Mouse (Mus musculus) adrenal gland, adult 8-10 months (tissue): ENCODE measurements around the gene Limk2. TPM values are rescaled to one million over a fixed set of nuclear protein-coding genes. Genes with fewer than 3 reads are reported as not detected.

Experiments
- DNase-seq: peaks from one replicate; pipeline ENCODE4 v3.0.0; 2022
- total RNA-seq, 4 experiments: library from RNA; stranded (reverse); gene quantifications; 2 replicates each; pipeline ENCODE4 v1.2.4; 2022

Gene Limk2
- total RNA-seq, 4 experiments from 2014 or later = 19.4 to 36.8 (median 32.2) TPM

DNA sequence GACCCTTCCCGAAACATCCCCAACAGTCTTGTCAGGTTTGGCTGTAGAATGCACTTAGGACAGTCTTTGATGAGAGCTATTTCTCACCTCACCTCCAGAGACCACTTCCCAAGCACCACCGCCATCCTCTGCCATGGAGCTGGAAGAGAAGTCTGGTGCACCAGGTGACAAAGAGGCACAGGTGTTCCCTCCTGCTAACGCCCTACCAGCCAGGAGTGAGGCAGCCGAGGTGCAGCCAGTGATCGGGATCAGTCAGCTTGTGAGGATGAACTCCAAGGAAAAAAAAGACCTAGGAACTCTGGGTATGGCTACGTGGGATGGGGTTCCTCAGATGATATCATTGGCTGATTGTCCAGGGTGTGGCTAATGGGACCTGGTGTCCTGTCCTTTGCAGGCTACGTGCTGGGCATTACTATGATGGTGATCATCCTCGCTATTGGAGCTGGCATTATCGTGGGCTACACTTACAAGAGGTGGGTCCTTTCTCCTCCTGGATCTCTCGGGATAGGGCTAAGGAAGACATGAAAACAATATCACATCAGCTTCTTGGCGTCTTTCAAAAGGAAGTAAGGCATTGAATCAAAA lies 75.8 kb downstream of the Limk2 start:
- no peak for DNase-seq

DNA sequence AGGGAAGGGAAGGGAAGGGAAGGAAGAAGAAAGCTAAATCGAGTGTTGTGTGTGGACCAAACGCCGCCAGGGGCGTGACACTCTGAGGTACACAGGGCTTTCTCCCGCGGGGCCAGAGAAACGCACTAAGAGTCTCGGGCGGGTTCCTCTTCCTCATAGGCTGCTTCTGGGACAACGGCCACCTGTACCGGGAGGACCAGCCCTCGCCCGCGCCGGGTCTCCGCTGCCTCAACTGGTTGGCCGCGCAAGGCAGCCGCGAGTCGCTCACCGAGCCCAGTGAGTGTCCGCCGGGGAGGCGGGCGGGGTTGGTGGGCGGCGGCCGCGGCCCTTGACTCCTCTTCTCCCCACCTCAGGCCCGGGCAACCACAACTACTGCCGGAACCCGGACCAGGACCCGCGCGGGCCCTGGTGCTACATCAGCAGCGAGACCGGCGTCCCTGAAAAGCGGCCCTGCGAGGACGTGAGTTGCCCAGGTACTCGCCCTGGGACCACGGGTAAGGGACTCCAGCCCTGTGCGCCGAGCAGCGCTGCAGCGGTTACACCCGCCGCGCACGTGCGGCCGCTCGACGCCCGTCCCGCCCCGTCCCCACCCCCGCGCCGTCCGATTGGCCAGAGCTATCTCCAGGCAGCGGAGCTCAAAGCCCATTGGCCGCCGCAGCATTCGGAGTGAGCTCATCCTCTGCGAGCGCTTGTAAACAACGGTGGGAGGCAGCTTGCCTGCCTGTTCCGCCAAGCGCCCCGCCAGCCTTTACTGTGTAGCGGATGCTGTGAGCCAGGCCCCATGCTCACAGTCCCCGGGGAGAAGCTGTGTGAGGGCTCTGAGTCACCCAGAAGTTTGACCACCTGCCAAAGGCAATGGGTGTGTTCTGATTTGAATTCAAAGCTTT lies 77.0 kb downstream of the Limk2 start:
- peak; percentile 95 for DNase-seq

DNA sequence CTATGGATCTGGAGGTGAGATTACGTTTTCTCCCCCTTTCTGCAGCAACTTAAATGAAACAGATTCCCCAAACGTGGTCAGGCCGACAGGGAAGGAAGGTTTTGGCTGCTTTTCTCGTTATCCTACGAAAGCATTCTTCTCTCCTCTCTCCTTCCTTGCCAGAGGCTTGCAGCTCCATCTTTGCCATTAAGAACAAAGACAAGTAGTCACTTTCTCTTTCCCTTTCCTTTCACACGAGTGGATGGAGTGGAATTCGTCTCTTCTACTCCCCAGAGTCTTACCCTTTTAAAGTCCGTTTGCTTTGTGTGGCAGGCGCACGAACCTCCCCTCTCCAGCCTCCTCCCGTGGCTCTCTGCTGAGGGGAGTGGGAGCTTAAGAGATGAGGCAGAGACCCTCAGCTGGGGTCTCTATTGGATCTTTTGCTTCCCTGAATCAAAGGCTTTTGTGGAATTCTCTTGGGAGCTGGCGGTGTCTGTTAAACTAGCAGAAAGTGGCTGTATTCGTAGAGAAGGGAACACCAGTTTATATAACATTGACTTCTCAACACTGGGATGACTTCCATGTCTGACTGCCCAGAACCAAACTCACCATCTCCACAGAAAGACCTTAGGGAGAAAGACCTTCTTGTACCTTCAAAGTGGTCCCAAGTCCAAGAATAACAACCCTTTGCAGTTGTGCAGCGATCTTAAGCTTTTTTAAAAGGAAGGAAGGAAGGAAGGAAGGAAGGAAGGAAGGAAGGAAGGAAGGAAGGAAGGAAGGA lies 77.8 kb downstream of the Limk2 start:
- no peak for DNase-seq

DNA sequence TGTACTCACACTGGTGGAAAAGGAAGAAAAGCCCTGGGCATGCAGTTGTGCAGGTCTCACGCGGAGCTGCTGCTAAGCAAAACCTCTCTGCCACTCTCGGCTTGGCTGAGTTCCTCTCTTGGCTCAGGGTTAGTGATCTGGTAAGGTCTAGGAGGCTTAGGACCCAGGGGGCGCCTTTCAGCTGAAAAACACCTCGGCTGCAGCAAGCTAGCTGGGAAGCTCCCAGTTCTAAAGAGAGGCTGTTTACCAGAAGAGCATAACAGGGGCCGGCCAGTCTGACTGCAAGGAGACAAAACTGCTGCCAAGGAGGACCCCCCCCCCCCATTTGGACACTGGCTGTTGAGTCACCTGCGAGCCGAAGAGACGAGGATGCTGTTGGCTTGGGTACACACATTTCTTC lies 78.4 kb downstream of the Limk2 start:
- DNase-seq = peak; percentile 82

DNA sequence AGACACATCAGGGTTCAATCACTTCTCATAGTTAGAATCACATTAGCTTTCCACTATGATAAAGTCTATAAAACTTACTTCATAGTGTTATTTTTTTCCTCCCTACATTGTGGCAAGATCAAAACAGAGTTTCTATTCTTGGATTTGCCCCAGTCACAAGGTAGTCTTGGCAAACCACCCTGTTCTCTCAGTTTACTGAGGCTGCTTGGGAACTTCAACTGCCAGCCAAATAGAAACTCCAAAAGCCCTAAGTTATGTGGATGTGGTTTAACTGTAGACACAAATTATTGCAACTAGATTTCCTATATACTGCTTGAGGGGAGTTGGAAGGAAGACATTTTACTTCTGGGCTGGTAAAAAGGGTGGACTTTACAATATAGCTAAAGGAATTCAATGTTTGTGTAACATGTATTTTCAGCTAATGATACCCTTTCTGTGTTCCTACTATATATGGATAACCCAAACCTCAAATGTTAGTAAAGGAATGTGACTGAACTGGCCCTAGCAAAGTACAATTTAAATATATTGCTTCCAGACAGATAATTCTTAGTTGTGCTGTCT lies 79.0 kb downstream of the Limk2 start, which contains the start of gene Pik3ip1:
Gene Pik3ip1, plus strand, starts transcription at position 511 of the 561 bp plus-strand sequence.
- DNase-seq = no peak

DNA sequence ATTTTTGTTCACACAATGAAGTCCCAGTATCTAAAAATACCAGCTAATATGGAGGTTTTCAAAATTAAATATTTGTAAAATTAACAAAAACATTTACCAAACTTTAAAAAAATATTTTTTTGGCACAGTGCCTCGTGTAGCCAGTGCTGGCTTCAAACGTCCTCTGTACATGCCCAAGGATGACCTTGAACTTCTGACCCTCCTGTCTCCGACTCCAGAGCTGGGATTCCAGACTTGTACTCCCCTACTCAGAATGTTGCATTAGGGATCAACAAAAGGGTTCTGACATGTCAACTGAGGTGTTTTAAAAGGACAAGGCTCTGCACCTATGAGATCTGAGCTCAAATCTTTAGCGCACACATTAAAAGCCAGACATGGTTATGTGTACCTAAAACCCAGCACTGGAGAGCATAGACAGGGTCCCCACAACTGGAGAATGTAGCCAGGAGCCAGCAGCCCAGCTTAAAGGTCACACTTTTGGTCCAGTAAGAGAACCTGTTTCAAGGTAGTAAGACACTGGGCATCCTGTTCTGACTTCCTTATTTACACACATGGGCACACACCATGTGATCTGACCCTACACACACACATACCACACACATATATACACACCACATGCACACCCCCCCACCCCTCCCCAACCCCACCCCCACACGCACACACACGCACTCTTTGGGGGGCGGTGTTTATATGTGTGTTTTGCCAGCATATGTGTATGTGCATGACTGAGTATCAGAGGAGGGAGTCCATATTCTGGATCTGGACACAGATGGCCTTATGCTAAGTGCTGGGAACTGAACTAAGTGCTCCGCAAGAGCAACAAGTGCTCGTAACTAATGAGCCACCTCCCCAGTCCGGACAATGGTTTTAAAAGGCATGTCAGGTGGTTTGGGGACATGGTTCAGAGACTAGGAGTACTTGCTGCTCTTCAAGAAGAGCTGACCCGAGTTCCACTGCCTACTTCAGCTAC lies 79.9 kb downstream of the Limk2 start:
- no peak for DNase-seq

DNA sequence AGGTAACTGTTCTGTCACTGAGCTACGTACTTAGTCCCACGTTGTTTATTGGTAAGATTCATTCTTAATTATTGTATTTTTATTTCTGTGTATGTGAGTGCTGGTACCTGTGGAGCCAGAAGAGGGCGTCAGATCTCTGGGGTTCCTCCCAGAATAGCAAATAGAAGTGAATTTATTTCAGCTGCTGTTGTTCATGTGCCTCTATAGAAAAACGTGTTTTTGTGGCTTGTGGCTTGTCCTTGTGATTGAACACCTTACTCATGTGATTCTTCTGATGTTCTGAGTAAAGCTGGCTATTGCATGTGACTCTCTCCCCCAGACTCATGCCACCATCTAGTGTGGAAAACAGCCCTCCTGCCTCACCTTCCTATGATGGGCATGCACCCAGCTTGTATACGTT lies 80.7 kb downstream of the Limk2 start:
- no peak for DNase-seq

DNA sequence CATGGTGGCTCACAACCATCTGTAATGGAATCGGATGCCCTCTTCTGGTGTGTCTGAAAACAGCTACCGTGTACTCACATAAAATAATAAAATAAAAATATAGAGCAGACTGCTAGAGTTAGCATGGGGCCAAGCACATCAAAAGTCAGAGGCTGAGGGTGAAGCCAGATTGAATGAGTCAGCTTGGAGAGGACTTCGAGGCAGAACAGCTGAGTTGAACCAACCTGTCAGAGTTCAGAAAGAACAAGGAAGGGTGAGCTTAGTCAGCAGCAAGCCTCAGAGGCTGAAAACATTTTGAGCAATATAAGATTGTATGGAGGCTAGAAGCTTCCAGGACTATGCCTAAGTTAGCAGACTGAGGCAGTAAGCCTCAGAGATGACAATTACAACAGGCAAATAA lies 90.7 kb downstream of the Limk2 start:
- DNase-seq = no peak

DNA sequence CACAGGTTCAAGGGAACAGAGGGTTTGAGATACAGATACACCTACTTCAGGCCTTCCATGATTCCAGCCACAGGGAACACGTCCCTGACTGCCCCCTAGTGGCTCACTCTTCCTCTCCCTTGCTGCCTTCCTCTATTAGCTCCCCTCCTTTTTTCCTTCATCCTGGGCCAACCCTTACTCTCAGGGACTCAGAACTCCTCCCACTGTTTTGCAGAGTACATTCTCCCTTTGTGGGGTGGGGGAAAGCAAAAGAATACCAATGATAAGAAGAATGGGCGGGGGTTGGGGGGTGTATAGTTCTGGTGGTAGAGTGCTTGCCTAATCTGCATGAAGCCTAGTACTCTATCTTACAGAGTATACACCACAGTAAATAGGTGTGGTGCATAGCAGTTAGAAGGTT lies 94.8 kb downstream of the Limk2 start:
- DNase-seq = peak; percentile 58

DNA sequence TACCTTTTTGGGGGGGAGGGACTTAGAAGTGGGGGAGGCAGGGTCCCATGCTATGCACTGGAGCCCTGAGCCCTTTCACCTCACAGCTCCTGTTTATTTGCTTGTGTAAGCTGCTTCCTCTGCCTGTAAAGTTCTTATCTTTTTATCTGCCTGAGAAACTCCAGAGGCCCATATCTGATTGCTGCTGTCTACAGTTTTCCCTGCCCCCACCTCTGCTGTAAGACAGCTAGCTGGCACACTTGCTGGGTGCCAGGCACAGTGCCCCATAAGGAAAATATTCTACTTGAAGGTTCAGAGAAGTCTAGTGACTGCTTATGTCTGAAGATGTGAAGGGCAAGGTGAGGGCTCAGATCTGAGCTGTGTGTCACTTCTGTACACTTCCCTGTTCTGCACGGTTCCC lies 95.7 kb downstream of the Limk2 start:
- DNase-seq = no peak

DNA sequence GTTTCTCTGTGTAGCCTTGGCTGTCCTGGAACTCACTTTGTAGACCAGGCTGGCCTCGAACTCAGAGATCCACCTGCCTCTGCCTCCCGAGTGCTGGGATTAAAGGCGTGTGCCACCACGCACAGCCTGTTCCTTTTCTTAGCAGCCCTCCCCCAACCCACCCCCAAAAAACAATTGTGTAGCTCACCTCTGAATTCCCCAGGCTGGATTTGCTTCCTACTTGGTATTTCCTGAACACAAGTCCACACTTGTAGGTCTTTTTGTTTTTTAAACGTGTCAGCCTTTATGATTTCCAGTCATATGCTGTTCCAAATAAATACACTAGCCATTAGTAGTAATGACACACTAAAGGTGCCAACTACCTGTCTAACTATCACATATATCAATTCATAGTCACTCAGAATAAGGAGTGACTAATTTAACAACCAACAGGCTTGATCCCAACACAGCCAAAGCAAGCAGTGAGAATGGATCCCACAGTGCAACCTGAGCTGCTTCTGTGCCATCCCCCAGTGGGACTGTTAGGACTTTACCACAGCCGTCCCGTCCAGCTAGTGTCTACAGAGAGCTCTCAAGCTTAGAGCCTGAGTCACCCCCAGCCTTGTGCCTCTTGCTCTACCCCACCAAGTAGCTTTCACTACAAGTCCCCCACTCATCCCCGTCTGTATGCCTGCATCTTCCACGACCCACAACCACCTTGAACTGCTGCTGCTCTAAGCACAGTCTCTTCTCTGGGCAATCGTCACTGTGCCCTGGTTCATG lies 97.2 kb downstream of the Limk2 start:
- no peak for DNase-seq

DNA sequence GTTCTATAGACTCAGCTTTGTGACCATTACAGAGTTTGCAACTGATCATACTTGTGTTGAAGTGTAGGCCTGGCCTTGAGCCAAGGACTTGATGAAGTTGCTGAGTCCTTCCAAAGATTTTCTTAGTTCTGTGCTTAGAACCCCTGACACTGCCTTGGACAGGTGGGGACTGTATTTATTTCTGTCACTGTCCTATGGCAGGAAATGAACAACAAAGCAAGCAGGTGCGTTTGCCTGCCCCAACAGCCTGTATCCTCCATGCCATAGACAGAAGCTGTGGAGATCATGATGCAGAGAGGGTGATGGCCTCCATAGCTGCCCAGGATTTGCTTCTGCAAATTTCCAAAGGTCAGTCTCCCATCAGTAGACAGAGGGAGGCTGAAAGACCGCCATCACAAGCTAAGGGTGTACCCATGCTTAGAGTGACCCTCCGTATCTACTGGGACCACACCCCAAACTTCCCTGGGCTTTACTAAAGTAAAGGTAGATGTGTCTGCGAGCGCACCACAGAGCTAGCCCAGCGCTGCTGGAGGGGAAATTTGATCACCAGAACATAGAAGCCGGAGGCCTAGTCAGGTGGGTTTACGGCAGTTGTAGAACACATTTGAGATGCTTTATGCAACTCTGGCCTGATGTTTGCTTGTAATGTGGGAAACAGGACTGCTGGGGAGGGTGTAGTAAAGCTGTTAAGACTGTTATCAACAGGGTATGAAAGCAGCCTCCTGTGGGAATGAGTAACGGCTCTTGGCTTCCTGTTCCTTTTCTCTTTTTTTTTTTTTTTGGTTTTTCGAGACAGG lies 98.0 kb downstream of the Limk2 start:
- no peak for DNase-seq

DNA sequence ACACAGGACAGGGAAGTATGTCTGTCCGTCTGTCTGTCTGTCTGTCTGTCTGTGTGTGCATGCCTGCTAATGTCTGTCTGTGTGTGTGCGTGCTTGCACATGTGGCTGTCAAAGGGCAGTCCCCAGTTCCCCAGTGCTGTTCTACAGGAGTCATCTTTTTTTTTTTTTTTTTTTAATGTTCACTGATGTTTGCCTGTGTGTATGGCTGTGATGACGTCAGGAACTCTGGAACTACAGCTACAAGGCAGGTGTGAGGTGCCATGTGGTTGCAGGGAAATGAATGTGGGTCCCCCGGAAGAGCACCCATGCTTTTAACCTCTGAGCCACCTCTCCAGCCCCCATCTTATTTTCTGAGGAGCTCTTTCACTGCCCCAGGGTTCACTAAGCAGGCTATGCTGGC lies 99.1 kb downstream of the Limk2 start:
- DNase-seq = no peak

DNA sequence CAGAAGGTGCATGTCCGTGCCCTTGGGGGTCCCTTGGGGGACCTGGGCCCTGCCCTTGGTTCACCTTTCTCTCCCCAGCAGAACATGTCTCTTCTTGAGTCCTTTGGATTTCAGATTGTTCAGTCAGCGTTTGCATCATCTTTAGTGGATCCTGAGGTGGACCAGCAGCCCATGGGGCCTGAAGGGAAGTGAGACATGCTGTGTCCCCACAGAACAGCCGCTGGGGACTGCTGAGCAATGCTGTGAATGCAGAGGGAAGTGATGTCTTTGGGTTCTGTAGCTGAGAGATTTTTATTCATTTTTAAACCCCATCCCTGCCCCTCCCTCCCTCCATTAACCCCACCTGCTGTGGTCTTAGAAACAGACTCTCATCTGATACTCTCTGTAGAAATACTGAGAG lies 101.1 kb downstream of the Limk2 start:
- no peak for DNase-seq

DNA sequence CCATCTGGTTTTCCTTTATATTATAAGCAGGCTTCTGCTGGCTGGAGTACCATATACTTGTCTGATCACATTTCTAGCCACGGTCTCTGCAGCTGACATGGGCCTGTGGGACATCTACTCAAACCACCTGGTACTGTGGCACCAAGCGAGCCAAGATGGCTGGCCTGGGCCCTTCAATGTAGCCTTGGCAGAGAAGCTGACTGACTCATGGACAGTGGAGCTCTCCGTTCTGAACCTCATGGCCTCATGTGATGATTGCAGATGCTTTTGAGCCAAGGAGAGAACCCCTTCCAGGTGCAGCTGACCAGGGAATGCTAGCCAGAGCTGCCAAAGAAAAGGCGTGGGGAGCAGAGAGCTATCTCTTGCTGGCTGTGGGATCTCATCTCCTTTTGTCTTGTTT lies 103.2 kb downstream of the Limk2 start:
- no peak for DNase-seq

DNA sequence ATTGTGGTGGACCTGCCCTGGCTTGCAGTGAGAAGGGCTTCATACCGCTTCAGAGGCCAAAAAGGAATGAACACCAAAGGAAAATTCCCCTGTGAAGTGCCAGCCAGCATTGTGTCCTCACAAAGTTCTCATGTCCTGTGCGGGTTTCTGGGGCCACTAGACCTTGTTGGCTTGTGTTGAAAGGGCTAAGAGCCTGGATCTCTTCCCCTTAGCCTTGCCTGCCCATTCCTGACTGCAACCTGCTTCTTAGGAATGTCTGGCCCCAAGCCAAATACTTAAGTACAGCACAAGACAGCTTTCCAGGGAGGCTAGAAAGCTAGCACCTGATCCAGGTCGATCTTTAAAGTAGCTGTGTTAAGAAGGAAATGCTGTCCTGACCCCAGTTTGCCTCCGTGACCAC lies 106.2 kb downstream of the Limk2 start:
- no peak for DNase-seq

DNA sequence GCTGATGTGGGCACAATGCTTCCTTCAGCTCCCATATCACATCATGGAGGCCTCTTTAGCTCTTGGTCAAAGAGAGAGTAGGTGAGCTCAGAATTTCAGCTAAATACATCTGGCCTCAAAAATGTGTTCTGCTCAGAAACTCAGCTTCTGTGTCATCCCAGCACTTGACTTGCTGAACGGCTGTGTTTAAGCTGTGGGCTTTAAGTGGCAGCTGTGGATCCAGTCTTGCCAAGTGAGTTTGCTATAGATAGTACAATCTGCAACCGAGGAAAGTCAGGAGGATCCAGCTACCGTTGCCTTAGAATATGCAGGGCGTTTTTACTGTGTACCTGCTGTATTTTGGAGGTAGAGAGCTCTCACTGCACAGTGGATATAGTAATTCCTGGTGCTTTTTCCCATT lies 106.6 kb downstream of the Limk2 start:
- no peak for DNase-seq

DNA sequence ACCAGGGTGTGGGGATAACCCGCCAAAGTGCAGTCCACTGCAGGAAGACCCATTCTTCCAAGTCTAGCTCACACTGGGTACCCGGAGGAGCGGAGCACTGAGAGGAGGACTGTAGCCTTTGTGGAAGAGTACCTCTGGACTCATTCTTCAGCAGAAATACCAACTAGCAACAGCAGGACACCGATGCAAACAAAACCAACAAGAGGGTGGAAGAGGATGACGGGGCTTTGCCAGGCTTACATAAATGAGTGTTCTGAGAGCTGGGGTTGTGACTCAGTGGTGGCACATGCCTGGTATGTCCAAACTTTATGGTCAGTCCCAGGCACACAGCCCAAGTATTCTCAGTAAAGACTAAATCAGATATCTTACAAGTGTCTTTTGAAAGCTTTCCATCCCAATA lies 107.9 kb downstream of the Limk2 start:
- DNase-seq = no peak

DNA sequence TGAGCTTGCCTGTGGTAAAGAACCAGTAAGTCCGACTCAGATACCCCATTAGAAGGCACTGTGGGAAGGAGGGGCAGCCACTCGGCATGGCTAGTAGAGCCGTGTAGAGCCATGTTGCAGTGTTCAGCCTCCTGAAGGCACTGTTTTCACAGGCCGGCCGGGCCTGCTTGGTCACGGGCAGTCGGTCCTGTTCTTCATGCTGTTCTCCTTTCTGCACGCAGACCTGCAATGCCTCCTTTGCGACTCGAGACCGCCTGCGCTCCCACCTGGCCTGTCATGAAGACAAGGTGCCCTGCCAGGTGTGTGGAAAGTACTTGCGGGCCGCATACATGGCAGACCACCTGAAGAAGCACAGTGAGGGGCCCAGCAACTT lies 110.2 kb downstream of the Limk2 start:
- no peak for DNase-seq
